8 mouse cellular contexts compared by ENCODE assay signal in genomic region chr8:84639162-84640009, GRCm38 (mm10). TPM values are rescaled to one million over a fixed set of nuclear protein-coding genes. Genes with fewer than 3 reads are reported as not detected.
A peak's percentile ranks its signal among the peaks of the same experiment; 100 is the strongest.
DNase-seq lines count a peak whose midpoint lies in the region; ATAC-seq lines count a peak whose summit lies in the region.

No protein-coding gene starts in this region.

- no peaks in the 10 kb centered on the region for H3K9me3 ChIP-seq in intestine, embryonic 14.5 days (ENCODE audit: control insufficient read depth, low read length)

- under 1% methylated on average over 87 of the region's 106 CpGs for WGBS in intestine, embryonic 14.5 days

- H3K9ac ChIP-seq in intestine, embryonic 14.5 days (ENCODE audit: low read length) = peak overlapping the region; percentile 69

- H3K27me3 ChIP-seq in intestine, embryonic 14.5 days (replicated peaks; ENCODE audit: control insufficient read depth, insufficient read depth, low read length) = no peaks in the 10 kb centered on the region

- DNase-seq in adrenal gland, adult (ENCODE audit: inconsistent age in 2 of 2, low spot score in 1 of 2) = peak; percentile 97
- peak; percentile 96 for DNase-seq in embryo, embryonic 10.5 days (ENCODE audit: low spot score)
- DNase-seq in gastrocnemius, postnatal 14 days = peak; percentile 92
- peak; percentile 90 for DNase-seq in intestine, embryonic 14.5 days (ENCODE audit: low spot score)
- peak; percentile 86 to 95 for DNase-seq in left cerebral cortex, postnatal 10 days (ENCODE audit: extremely low spot score in 1 of 2, low spot score in 2 of 2)
- peak; percentile 94 to 95 for DNase-seq in right cerebral cortex, postnatal 10 days (ENCODE audit: low spot score in 2 of 2)
- DNase-seq in urinary bladder, postnatal 14 days (ENCODE audit: low spot score) = peak; percentile 92

- peak overlapping the region; percentile 55 for H3K4me3 ChIP-seq in intestine, embryonic 14.5 days (ENCODE audit: low read depth, low read length)

- H3K36me3 ChIP-seq in intestine, embryonic 14.5 days (ENCODE audit: control insufficient read depth, insufficient read depth, low read length) = no peaks in the 10 kb centered on the region

- H3K4me2 ChIP-seq in intestine, embryonic 14.5 days (ENCODE audit: low read length) = peak overlapping the region; percentile 81

- H3K27ac ChIP-seq in intestine, embryonic 14.5 days (ENCODE audit: low read depth) = peak overlapping the region; percentile 92

- intact Hi-C loops in gastrocnemius, postnatal 14 days (cut with DNase I; ENCODE audit: low total_unique reads) = no loop called here
- intact Hi-C loops in left cerebral cortex, postnatal 10 days (cut with DNase I) = loop anchor here (5.0 kb wide), 1 partner anchor 173 kb away; no protein-coding TSS in a partner anchor

- ATAC-seq in intestine, embryonic 14.5 days (replicated peaks; ENCODE audit: low FRiP score, low TSS enrichment, low read depth) = peak; percentile 91
- peak; percentile 86 for ATAC-seq in megakaryocyte progenitor cell, adult 5-6 weeks (replicated peaks; ENCODE audit: poor library complexity)

- H3K4me1 ChIP-seq in intestine, embryonic 14.5 days (replicated peaks; ENCODE audit: control insufficient read depth, insufficient read depth, low read length) = peaks cover 16% of the 10 kb centered on the region

RNA-seq across cellular contexts. Expression of gene Ier2, which starts 23.3 kb away (rescaled TPM):
- total RNA-seq in gastrocnemius, postnatal 14 days (2021) = 10 to 100 TPM; 10.5 to 10.8 TPM
- 73.2 and 75.5 TPM in 2 replicates for polyA plus RNA-seq in intestine, embryonic 14.5 days (2014; fragmentation: Nextera tagmentation; extraction: Ambion mirVana)
- 10 to 100 TPM; 10.9 to 12.3 TPM for total RNA-seq in left cerebral cortex, postnatal 10 days (2021)
- total RNA-seq in megakaryocyte progenitor cell, adult 5-6 weeks (2015) = 43.5 and 61.9 TPM in 2 replicates
- 34.4 and 49.8 TPM in 2 replicates for total RNA-seq in megakaryocyte progenitor cell, adult 5-6 weeks (2017)

RNA-seq across cellular contexts. Expression of gene Trmt1, which starts 46.7 kb away (rescaled TPM):
- total RNA-seq in gastrocnemius, postnatal 14 days (2021) = 10 to 100 TPM; 26.0 to 36.2 TPM
- polyA plus RNA-seq in intestine, embryonic 14.5 days (2014; fragmentation: Nextera tagmentation; extraction: Ambion mirVana) = 85.9 and 87.0 TPM in 2 replicates
- 100 to 1,000 TPM; 103 to 106 TPM for total RNA-seq in left cerebral cortex, postnatal 10 days (2021)
- 56.0 and 64.4 TPM in 2 replicates for total RNA-seq in megakaryocyte progenitor cell, adult 5-6 weeks (2015)
- 82.2 and 84.4 TPM in 2 replicates for total RNA-seq in megakaryocyte progenitor cell, adult 5-6 weeks (2017)

RNA-seq across cellular contexts. Expression of gene Nacc1, which starts 48.3 kb away (rescaled TPM):
- 10 to 100 TPM; 25.7 to 33.6 TPM for total RNA-seq in gastrocnemius, postnatal 14 days (2021)
- polyA plus RNA-seq in intestine, embryonic 14.5 days (2014; fragmentation: Nextera tagmentation; extraction: Ambion mirVana) = 23.7 and 25.0 TPM in 2 replicates
- total RNA-seq in left cerebral cortex, postnatal 10 days (2021) = 10 to 100 TPM; 77.0 to 77.9 TPM
- 71.6 and 77.1 TPM in 2 replicates for total RNA-seq in megakaryocyte progenitor cell, adult 5-6 weeks (2015)
- 50.9 and 53.5 TPM in 2 replicates for total RNA-seq in megakaryocyte progenitor cell, adult 5-6 weeks (2017)

Comparison
In these comparisons a context has a peak if more than half of its experiments do, and no peak if none do; other contexts are left out.
1. Peak in every context shown above with its lines: DNase-seq, ATAC-seq, H3K4me3 ChIP-seq and H3K27ac ChIP-seq.